Mouse (Mus musculus) urinary bladder, postnatal 4 days (tissue): ENCODE results near the gene Gpr135.
"Not testable (repeated sequence)": the region's sequence is repeated elsewhere in the genome, so short reads cannot be mapped to it uniquely, and the experiment has no call there.

ENCODE experiments used
- DNase-seq, 2 experiments: peaks; one replicate each; pipeline ENCODE4 v3.0.0; 2021 to 2022; ENCODE audit warnings: low spot score in 2 of 2

The Gpr135 gene

DNA sequence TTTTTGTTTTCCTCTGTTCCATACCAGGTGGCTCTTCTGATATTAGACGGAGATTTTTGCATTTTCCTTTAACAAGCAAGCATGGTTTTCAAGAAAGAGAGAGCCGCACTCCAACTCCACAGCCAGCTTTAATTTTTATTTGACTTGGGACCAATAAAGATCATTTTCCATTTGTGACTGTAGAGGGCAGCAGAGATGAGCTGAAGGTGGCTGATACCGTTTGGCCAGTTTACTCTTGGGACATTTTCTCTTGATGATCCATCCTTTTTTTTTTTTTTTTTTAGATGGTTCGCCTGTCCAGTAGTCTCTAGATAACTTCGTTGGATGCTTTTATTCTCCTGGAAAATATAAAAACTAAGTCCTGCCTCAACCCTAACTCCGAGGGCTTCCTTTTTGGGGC, 17.6 kb downstream of the Gpr135 start:
- DNase-seq = no peak

DNA sequence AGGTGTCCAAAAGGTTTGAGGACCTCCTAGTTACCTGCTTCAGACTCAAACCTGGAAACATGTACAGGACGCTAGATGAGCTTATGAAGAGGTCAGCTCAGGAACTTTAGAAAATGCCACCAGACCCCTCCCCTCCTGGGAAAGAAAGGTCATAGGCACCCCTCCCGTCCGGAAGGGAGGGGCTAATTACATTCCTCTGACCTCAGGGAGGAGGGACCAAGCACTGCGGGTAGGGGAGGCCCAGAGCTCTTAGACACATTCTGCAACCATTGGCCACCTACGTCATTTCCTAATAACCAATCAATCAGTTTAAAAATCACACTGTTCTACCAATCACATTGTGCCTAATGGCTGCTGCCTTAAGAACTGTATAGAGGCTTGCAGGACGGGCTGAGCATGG, 18.4 kb downstream of the Gpr135 start:
- no peak for DNase-seq

DNA sequence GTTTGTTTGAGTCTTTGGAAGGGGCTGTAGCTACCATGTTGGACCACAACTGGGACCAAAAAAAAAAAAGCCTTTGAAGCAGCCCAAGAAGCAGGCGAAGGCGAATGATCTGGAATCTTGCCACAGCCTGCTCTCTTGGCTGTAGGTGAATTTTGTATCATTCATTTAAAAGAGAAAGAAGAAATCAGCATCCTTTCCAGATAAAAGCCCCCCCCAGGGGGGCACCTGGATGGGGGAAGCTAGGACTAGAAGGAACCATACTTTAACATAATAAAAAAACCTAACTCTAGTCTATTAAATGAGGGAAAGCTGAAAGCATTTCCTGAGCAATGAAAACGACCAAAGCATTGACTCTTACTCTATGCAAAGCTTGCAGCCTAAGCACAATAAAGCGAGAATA, 20.1 kb downstream of the Gpr135 start:
- DNase-seq = no peak

DNA sequence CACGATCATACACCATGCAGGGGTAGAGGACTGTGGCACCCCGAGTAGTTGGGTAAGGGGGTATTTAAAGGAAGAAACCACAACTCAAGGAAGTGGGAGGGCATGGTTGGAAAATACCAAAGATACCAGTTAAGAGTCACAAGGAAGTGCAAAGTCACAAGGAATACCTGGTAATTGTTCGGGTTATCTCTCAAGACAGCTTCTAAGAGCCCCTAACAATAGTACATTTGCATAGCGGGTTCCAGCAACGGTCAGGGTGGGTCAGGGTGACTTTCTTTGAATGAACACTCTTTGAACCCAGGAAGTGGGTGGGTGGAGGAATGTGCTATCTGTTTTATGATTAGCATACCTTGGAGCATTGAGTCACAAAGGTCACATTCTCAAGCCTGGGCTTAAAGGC, 20.8 kb downstream of the Gpr135 start:
- DNase-seq = not testable (repeated sequence)

DNA sequence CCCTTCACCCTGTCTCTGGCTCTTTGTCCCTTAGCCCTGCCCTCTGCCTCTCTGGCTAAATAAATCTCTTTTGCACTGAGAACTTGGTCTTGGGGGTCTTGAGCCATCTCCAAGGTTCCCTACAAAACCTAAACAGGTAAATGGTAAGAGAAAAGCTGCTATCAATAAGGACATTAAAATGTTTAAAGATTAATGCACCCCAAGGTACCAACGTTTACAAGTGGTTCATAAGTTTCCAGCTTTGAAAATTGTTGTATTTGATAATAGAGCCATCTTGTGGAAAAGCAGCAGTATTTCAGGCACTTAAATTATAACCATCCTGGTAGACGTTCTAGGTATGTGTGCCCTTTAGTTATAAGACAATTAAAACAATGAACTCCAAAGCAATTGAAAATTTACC, 23.4 kb downstream of the Gpr135 start:
- no peak for DNase-seq

DNA sequence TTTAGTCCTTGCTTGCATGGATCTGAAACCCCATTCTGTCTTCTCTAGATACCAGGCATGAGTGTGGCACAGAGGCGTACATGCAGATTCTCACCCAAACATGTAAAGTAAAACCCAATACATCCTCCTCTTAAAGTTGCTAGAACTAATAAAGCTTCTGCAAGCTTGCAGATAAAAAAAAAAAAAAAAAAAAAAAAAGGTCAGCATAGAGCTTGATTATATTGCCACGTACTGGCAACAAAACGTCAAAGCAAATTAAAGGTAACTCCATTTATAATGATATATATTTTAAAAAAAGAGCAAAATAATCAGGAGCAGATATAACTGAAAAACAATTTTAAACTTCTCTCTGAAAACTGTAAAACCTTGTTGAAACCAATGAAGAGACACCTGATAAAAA, 29.7 kb downstream of the Gpr135 start:
- DNase-seq = no peak

DNA sequence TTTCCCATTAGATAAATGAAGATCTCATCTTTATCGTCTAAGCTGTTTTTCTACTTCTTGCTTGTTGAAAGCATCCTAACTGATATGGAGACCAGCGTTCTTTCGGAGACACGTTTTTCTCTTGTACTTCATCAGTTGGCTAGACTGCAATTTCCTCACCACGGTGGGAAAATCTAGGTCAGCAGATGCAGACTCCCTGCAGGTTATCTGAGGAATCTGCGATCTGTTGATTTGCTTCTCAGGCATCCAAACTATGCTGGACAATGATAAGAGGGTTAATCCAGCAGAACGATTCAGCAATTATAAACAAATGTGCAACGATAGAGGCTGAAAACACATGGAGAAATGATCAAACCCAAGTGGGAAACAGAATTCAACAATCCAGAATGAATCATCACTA, 31.4 kb downstream of the Gpr135 start:
- no peak for DNase-seq

DNA sequence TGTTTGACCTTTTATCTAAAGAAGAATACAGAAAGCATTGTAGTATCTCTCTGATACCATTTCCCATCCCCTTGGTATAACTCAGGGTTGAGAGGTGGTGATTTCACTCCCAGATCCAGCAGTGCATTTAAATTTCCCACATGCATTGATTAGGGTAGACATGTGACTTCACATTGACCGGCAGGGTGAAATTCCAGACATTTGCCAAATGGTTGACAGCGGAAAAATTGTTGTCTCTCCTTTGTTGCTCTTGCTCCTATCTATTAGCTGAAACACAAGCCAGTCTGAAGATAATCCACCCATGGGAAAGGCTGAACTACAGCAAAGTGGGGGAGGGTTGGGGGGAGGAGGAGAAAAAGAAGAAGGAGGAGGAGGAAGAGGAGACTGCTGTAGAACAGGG, 32.1 kb downstream of the Gpr135 start:
- no peak for DNase-seq

DNA sequence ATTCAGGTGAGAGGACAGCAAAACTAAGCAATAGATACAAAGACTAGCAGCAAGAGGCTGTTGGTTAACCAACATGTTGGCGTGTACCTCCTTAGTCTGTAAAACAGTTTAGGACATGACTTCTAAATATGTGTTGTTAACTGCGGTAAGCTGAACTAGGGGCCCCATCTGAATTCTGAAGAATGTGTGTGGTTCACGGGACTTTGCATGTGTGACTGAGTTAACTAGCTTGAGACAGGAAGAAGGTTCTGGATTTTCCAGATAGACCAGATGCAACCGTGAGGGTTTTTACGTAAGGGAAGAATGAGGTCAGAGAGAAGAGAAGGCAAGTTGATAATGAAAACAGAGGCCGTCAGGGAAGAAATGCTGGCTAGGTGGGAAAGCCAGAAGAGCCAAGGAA, 33.9 kb downstream of the Gpr135 start:
- DNase-seq = no peak

DNA sequence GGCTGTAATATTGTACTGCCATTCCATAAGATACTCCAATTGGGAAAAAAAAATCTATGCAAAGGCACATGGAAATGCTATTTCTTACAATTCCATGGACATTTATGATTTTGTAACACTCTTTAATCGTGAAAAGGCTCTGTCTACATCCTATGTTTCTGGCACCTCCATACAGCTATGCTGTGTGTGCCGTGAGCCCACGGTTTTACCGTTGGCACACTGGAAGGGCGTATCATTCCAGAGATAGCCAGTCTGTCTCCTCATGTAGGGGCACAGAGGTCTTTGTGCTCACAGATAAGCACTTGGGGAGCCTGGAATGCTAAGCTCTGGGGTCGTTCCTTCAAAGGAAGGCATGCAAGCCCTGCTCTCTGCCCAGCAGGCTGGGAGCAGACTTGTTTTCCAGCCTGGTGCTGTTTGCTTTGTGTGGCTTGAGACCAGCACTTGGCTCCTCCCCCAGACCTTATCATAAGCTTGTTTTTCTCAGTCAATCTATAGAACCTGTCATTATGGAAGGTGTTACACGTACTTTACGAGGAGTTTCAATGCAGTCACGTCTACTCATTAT, 34.7 kb downstream of the Gpr135 start:
- DNase-seq = no peak

DNA sequence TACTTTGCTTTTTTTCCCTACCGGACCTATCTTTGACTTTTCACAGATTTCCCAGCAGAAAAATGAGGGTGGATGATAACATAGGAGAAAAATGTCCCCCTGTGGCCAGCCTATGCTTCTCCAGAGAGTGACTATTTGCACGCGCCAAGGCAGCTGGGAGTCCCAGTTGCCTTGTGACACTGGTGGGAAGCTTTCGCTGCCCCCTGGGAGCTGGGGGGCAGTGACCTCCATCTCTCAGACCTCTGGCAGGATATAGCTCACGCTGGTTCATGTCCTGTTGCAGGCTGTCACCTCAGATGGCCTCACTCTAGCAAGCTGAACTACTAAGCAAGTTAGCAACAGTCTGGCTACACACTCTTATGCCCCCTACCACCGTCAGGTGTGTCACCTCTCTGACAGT, 39.1 kb downstream of the Gpr135 start:
- DNase-seq = no peak

DNA sequence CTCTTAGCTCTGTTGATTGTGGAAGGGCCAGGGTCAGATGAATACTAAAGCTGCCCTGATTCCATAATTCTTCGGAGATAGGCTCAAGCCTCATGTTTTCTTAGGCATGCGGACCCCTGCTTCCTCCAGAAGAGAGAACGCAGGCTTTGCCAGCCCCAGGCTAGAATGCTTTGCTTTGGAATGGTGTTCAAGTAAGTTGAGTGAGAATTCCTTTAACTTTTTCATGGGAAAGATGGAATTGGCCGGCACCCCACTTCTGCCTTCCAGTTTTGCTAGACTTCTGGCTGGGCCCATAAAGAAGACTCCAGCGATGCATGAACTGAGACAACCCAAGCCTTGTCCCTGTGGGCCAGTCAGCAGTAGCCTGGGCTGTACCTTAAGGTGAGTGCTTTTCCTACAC, 39.8 kb downstream of the Gpr135 start:
- no peak for DNase-seq

DNA sequence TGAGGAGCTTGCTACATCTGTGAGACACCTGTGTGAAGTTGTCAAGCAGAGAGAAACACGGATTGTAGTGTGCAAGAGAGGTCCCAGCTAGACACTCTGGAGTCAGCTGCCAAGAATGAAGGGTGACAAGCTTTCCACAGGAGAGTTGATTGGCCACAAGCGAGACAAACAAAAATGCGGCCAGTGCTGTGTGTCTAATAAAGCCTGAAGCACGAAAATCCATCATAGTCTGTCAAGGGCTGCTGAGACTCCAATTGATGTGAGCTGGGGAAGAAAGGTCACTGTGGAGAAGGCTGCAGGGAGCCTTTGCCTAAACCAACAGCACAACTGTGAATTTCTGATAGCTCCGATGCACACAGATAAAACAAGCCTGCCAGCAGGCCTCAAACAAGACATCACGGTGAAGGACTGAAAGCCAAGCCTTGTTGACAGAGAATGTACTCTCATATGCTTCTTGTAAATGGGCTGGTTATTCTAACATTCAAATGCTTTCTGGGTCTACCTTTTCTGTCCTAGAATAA, 45.6 kb downstream of the Gpr135 start:
- DNase-seq = no peak

DNA sequence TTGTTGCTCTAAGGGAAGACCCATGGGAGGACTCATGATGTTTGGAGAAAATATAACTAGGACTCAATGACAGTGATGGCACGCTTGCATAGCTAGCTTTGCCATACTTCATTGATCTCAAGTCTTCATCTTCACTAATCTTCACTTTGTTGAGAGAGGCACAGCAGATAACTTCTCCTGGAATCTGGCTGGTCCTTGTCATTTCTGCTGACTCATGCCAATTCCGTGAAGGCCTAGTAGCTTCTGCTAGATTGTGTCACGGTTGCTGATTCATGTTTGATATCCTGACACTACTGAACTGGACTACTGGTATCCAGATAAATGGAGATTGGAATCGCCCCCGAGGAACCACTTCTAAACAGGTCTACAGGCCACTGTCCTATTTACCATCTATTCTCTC, 47.4 kb downstream of the Gpr135 start:
- no peak for DNase-seq

DNA sequence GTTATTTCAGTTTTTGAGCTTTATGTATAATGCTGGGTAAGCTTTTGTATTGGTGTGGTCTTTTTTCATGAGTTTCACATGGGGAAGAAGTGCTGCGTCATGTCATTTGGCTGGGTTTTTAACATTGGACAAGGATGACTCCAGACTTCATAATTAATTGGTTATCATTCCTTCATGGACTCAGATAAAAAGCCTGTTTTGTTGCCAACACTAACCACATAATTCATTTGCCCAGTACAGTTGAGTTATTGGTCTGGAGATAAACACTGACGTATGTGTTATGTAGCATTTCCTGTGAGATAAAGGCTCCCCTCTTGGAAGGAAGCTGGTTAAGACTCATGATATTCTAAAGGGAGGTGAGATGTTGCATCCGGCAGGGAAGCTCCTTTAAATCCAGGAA, 48.1 kb downstream of the Gpr135 start:
- no peak for DNase-seq

DNA sequence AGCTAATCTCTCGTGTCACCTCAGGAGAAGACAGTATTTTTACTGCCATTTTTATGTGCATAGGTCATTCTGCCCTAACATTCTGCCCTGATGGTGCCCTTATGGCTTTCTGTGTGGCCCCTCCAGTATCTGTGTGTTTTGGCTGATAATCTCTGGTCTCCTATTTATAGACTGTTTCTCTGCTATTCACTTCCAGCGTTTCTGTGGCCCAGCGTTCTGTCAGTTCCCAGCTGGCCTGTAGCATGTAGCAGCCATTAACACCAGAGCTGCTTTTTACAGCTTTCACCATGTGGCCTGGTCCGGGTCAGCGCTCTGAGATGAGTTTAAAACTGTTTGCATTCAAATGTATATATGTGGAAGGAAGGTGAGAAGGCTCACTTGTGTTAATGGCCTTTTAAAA, 49.4 kb downstream of the Gpr135 start:
- no peak for DNase-seq

DNA sequence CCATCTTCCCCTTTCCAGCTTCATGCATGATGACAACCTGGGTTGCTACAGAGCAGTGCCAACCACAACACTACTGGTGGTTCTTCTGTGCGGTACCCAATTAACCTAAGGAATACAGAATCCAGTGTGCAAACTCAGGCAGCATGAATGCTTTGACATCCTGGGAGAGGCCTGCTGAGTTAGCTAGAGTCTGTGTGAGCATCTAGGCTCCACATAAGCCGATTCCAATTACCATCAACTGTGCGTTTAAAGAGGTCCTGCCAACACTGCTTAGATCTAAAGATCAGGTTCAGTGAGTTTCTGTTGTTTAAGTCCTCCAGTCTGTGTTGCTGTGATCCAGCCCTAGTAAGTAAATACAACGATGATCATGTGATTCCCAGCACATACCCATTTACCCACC, 50.6 kb downstream of the Gpr135 start:
- DNase-seq = no peak
